Mouse (Mus musculus) heart, postnatal 0 days (tissue): Measurements from ENCODE around the gene Olfr744. TPM values are rescaled to one million over a fixed set of nuclear protein-coding genes. Genes with fewer than 3 reads are reported as not detected.
"Not testable (repeated sequence)": the region's sequence is repeated elsewhere in the genome, so short reads cannot be mapped to it uniquely, and the experiment has no call there.

ENCODE experiments used
- ATAC-seq: fragments of 200-750 bp; cut with Nextera tagmentation; 2 replicates; pipeline ENCODE4 v1.8.0; 2017; ENCODE audit warnings: low read depth, moderate number of reproducible peaks, moderate library complexity; ENCODE audit not compliant: insufficient read depth
- DNase-seq: peaks from one replicate; pipeline ENCODE4 v3.0.0-alpha.2; 2016; ENCODE audit warnings: low spot score
- H3K27ac ChIP-seq: fragments of 300-500 bp; sonication (generic); 2 replicates; pipeline ENCODE4 v1.5.1; 2014; ENCODE audit warnings: low read depth, mild to moderate bottlenecking
- H3K27me3 ChIP-seq: fragments of 300-500 bp; sonication (generic); 2 replicates; pipeline ENCODE4 v1.6.1; 2014; ENCODE audit warnings: low read length, mixed read lengths; ENCODE audit not compliant: control insufficient read depth, insufficient read depth
- H3K36me3 ChIP-seq: fragments of 300-500 bp; sonication (generic); replicated peaks from 2 replicates; pipeline ENCODE4 v1.6.1; 2014; ENCODE audit warnings: low read length, mixed read lengths; ENCODE audit not compliant: control insufficient read depth, insufficient read depth
- H3K4me1 ChIP-seq: fragments of 300-500 bp; sonication (generic); 2 replicates; pipeline ENCODE4 v1.6.1; 2014; ENCODE audit warnings: antibody characterized with exemption; ENCODE audit not compliant: control insufficient read depth, insufficient read depth
- H3K4me2 ChIP-seq: fragments of 300-500 bp; sonication (generic); 2 replicates; pipeline ENCODE4 v1.6.1; 2014; ENCODE audit warnings: low read depth, mild to moderate bottlenecking, low read length, moderate library complexity
- H3K4me3 ChIP-seq: fragments of 300-500 bp; sonication (generic); 2 replicates; pipeline ENCODE4 v1.5.1; 2014; ENCODE audit warnings: low read depth, low read length
- H3K9ac ChIP-seq: fragments of 300-500 bp; sonication (generic); replicated peaks from 2 replicates; pipeline ENCODE4 v1.6.1; 2014; ENCODE audit warnings: low read depth, low read length, mixed read lengths
- H3K9me3 ChIP-seq: fragments of 300-500 bp; sonication (generic); replicated peaks from 2 replicates; pipeline ENCODE4 v1.6.1; 2016; ENCODE audit warnings: low read length; ENCODE audit not compliant: control insufficient read depth
- CTCF ChIP-seq: IDR thresholded peaks from 2 replicates; pipeline ENCODE4 v1.5.1; 2016; ENCODE audit warnings: antibody characterized with exemption, control low read depth, low read depth
- EP300 ChIP-seq: IDR thresholded peaks from 2 replicates; pipeline ENCODE4 v1.6.1; 2016; ENCODE audit warnings: antibody characterized with exemption, low read depth
- WGBS: fragments of 180-500 bp; shearing (Covaris S2); extraction: QIAGEN DNeasy Blood & Tissue Kit; methylation state at CpG from one replicate; pipeline ENCODE4 v1.1.7; 2014; 5-methylcytosine and 5-hydroxymethylcytosine counted together
- polyA plus RNA-seq: library from polyadenylated mRNA; unstranded; fragments of >200 nt; fragmentation: Nextera tagmentation; extraction: Ambion mirVana; gene quantifications from 2 replicates; pipeline ENCODE4 v1.2.1, GENCODE M21; 2015
- total RNA-seq: library from RNA; depleted of rRNA; stranded (reverse); fragments of >200 nt; gene quantifications from 2 replicates; pipeline ENCODE4 v1.2.3, GENCODE M21; 2014; ENCODE audit warnings: low replicate concordance; rRNA removed

Gene Olfr744
- not detected in 2 replicates for total RNA-seq
- not detected in 2 replicates for polyA plus RNA-seq

DNA sequence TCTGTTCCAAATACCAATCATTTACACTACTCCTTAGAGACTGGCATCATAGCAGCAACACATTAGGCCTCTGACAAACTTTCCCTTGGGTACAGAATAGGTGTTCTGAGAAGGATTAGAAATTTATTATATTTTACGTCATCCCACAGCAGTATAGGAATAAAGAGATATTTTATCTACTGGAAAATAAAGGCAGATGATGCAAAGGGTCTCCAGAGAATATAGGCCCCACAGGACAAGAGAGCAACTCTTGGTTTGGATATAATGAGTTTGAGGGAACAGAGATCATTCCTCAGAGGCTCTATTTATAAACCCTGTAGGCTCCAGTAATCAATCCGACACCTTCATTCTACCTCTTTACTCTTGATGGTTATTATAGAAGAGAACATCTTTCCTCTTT lies at the start of gene Olfr744:
Olfr744 (plus strand) TSS at position 301 of the 400 bp plus-strand sequence.
- H3K36me3 ChIP-seq: no peaks in the 10 kb centered on the region
- H3K4me3 ChIP-seq: no peak within 1 kb of the TSS
- no peaks in the 10 kb centered on the region for H3K4me1 ChIP-seq
- WGBS: 66% methylated on average over 2 of the region's 2 CpGs
- H3K9me3 ChIP-seq: 0 out of 2 replicates have a peak, but pooled peaks cover 6% of the 10 kb centered on the region
- no peak for ATAC-seq
- no peak within 1 kb of the TSS for H3K4me2 ChIP-seq
- H3K27me3 ChIP-seq: no peaks in the 10 kb centered on the region
- no peak for DNase-seq
- H3K27ac ChIP-seq: no peak within 1 kb of the TSS
- TF ChIP-seq EP300 (no peak), CTCF (no peak)
- H3K9ac ChIP-seq: no peak within 1 kb of the TSS

DNA sequence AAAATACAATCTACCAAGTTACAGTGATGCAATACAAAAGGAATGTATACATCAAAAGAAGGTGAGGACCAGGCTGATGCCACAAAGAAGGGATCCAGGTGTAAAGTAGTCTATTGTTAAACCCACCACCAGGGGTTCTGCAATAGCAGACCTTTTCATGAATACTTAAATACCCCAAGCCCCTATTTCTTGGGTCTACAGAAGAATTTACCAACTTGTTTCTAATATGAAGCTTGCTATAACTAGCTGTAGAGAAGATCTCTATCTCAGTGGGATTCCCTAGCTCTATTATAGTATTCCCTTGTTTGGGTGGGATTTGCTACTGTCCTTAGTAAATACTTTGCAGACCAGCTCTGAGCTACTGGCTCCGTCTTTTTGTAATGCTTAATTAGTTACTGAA lies 41.6 kb upstream of the Olfr744 start:
- H3K4me1 ChIP-seq, H3K27ac ChIP-seq, H3K4me3 ChIP-seq, H3K9ac ChIP-seq, H3K9me3 ChIP-seq, H3K4me2 ChIP-seq, H3K27me3 ChIP-seq, DNase-seq, ATAC-seq, H3K36me3 ChIP-seq: not testable (repeated sequence)
- WGBS: 78% methylated on average over 1 of the region's 1 CpGs

DNA sequence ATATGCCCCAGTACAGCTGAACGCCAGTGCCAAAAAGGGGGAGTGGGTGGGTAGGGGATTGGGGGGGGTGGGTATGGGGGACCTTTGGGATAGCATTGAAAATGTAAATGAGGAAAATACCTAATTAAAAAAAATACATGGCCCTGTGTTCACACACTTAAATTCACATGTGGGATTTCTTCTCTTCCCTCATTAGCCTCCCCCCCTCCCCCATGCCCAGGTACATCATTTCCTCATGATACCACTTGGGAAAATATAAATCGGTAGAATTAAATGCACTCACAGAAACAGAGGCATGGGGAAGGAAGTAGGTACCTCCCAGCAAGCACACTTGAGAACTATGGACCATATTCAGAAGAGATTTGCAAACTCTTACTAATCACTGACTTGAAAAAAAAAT lies 24.4 kb downstream of the Olfr744 start, which contains the start of gene Olfr745:
Olfr745 (plus strand) TSS at position 301 of the 400 bp plus-strand sequence.
- ATAC-seq: no peak
- no peak within 1 kb of the TSS for H3K4me2 ChIP-seq

DNA sequence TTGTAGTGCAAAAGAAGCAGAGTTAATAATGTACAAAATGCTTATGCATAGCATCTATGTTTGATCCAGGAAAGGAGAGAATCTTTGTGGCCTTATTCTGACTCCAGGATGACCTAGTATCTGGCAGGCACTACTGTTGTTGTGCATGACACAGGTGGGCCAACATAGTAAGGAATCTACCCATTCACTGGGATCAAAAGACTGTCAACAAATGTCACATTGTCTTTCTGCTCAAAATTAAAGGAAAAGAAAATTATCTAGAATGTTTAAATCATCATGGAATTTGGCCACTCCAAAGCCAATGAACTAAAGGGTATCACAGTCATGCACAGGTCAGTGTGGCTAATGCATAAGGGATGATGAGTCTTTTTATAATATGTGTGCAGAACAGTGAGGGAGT lies 32.1 kb downstream of the Olfr744 start, which contains the start of gene Olfr746:
Olfr746 (plus strand) TSS at position 301 of the 400 bp plus-strand sequence.
- Histone ChIP-seq H3K4me2 (no peak within 1 kb of the TSS), H3K4me1 (no peaks in the 10 kb centered on the region), H3K4me3 (no peak within 1 kb of the TSS), H3K36me3 (no peaks in the 10 kb centered on the region), H3K27ac (no peak within 1 kb of the TSS), H3K9ac (no peak within 1 kb of the TSS), H3K27me3 (no peaks in the 10 kb centered on the region), H3K9me3 (no peaks in the 10 kb centered on the region)
- TF ChIP-seq EP300 (no peak), CTCF (no peak)
- ATAC-seq: no peak
- DNase-seq: no peak

More for the DNA sequence above, 24.4 kb downstream of the Olfr744 start, which contains the start of gene Olfr745:
- 71% methylated on average over 2 of the region's 2 CpGs for WGBS
- Histone ChIP-seq H3K9ac (no peak within 1 kb of the TSS), H3K27ac (no peak within 1 kb of the TSS), H3K36me3 (no peaks in the 10 kb centered on the region), H3K9me3 (no peaks in the 10 kb centered on the region), H3K4me3 (no peak within 1 kb of the TSS), H3K4me1 (no peaks in the 10 kb centered on the region), H3K27me3 (no peaks in the 10 kb centered on the region)
- no peak for TF ChIP-seq EP300
- no peak for TF ChIP-seq CTCF
- no peak for DNase-seq

Other genes starting within 250 kb of the Olfr744 start
- gene Olfr736, start 233.7 kb upstream of the Olfr744 start, total RNA-seq: not detected in 2 replicates
- gene Olfr736, start 233.7 kb upstream of the Olfr744 start, polyA plus RNA-seq: not detected in 2 replicates
- gene Olfr738, start 207.3 kb upstream of the Olfr744 start, total RNA-seq: not detected in 2 replicates
- gene Olfr738, start 207.3 kb upstream of the Olfr744 start, polyA plus RNA-seq: not detected in 2 replicates
- not detected in 2 replicates for gene Olfr739, start 196.3 kb upstream of the Olfr744 start, total RNA-seq
- gene Olfr739, start 196.3 kb upstream of the Olfr744 start, polyA plus RNA-seq: not detected in 2 replicates
- not detected in 2 replicates for gene Olfr740, start 169.3 kb upstream of the Olfr744 start, total RNA-seq
- not detected in 2 replicates for gene Olfr740, start 169.3 kb upstream of the Olfr744 start, polyA plus RNA-seq
- not detected in 2 replicates for gene Olfr741, start 142.1 kb upstream of the Olfr744 start, total RNA-seq
- not detected in 2 replicates for gene Olfr741, start 142.1 kb upstream of the Olfr744 start, polyA plus RNA-seq
- gene Olfr742, start 111.3 kb upstream of the Olfr744 start, total RNA-seq: not detected in 2 replicates
- gene Olfr742, start 111.3 kb upstream of the Olfr744 start, polyA plus RNA-seq: not detected in 2 replicates
- gene Olfr743, start 93.0 kb upstream of the Olfr744 start, total RNA-seq: not detected in 2 replicates
- not detected in 2 replicates for gene Olfr743, start 93.0 kb upstream of the Olfr744 start, polyA plus RNA-seq
- gene Olfr745, start 24.5 kb downstream of the Olfr744 start, total RNA-seq: not detected in 2 replicates
- not detected in 2 replicates for gene Olfr745, start 24.5 kb downstream of the Olfr744 start, polyA plus RNA-seq
- not detected in 2 replicates for gene Olfr746, start 32.2 kb downstream of the Olfr744 start, total RNA-seq
- gene Olfr746, start 32.2 kb downstream of the Olfr744 start, polyA plus RNA-seq: not detected in 2 replicates
- not detected in 2 replicates for gene Olfr747, start 78.3 kb downstream of the Olfr744 start, total RNA-seq
- gene Olfr747, start 78.3 kb downstream of the Olfr744 start, polyA plus RNA-seq: not detected in 2 replicates
- gene Olfr748, start 92.5 kb downstream of the Olfr744 start, total RNA-seq: not detected in 2 replicates
- gene Olfr748, start 92.5 kb downstream of the Olfr744 start, polyA plus RNA-seq: not detected in 2 replicates
- not detected in 2 replicates for gene Olfr749, start 130.2 kb downstream of the Olfr744 start, total RNA-seq
- gene Olfr749, start 130.2 kb downstream of the Olfr744 start, polyA plus RNA-seq: not detected in 2 replicates
- 31.0 and 69.1 TPM in 2 replicates for gene Ttc5, start 170.6 kb downstream of the Olfr744 start, total RNA-seq
- gene Ttc5, start 170.6 kb downstream of the Olfr744 start, polyA plus RNA-seq: 30.9 and 31.9 TPM in 2 replicates
- not detected in 2 replicates for gene Ccnb1ip1, start 192.9 kb downstream of the Olfr744 start, total RNA-seq
- not detected in 2 replicates for gene Ccnb1ip1, start 192.9 kb downstream of the Olfr744 start, polyA plus RNA-seq
- gene Parp2, start 193.0 kb downstream of the Olfr744 start, total RNA-seq: 10.7 and 11.2 TPM in 2 replicates
- 20.4 and 24.4 TPM in 2 replicates for gene Parp2, start 193.0 kb downstream of the Olfr744 start, polyA plus RNA-seq